Mouse (Mus musculus): ENCODE data around the gene Tmem41b.

DNA sequence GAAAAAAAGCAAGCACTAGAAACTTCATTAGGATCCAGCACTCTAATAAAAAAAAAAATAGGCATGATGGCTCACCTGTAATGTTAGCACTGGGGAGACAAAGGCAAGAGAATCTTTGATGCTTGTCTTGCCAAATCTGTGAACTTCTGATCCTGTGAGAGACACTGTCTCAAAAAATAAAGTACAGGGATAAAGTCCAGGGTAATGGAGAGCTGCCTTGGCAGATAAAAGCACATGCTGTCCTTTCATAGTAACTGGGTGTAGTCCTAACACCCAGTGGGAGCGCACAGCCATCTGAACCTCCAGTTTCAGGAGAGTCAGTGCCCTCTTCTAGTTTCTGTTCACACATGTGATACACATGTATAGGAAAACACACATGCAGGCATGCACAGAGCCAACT, 4.6 kb upstream of the Tmem41b start:
- TF ChIP-seq CTCF (IDR thresholded peaks at IDR 0.05; ENCODE audit: insufficient read depth, low read depth, low read length) (no peak), POLR2A (IDR thresholded peaks at IDR 0.05; ENCODE audit: insufficient read depth, low read depth, low read length) (no peak)
